Mouse (Mus musculus) T-helper 1 cell (primary cell): ENCODE results near the gene Bcl11a.

Experiments
- in situ Hi-C: fragments of 300-600 bp; cut with MboI, MseI; formaldehyde crosslinking; loops from one replicate; pipeline ENCODE4 v1.15.1; 2025; ENCODE audit warnings: high pct_unique_total_duplicates

Bcl11a gene

GRCm38 (mm10) chr11:24149462-24150220, 71.8 kb downstream of the Bcl11a start:
- in situ Hi-C loops, result loop anchor here (10.0 kb wide), 1 partner anchor 995 kb away; no protein-coding TSS in a partner anchor

- in situ Hi-C loops, result no loop called here
These were observed 74.4 kb downstream of the Bcl11a start for GRCm38 (mm10) chr11:24152076-24152784.

- in situ Hi-C loops, result no loop called here
These were observed 75.2 kb downstream of the Bcl11a start for GRCm38 (mm10) chr11:24153049-24153448.

- in situ Hi-C loops, result no loop called here
These were observed 80.2 kb downstream of the Bcl11a start for GRCm38 (mm10) chr11:24158026-24158425.

- in situ Hi-C loops, result no loop called here
These were observed 81.8 kb downstream of the Bcl11a start for GRCm38 (mm10) chr11:24159656-24160055.

GRCm38 (mm10) chr11:24161458-24161857, 83.6 kb downstream of the Bcl11a start:
- in situ Hi-C loops, result no loop called here

- in situ Hi-C loops, result no loop called here
These were observed 84.2 kb downstream of the Bcl11a start for GRCm38 (mm10) chr11:24162056-24162455.

GRCm38 (mm10) chr11:24163072-24163471, 85.2 kb downstream of the Bcl11a start:
- in situ Hi-C loops, result no loop called here

GRCm38 (mm10) chr11:24164065-24164464, 86.2 kb downstream of the Bcl11a start:
- in situ Hi-C loops, result no loop called here

GRCm38 (mm10) chr11:24171675-24172285, 93.9 kb downstream of the Bcl11a start:
- in situ Hi-C loops, result no loop called here

- in situ Hi-C loops, result no loop called here
These were observed 94.7 kb downstream of the Bcl11a start for GRCm38 (mm10) chr11:24172585-24172984.

- in situ Hi-C loops, result no loop called here
These were observed 96.4 kb downstream of the Bcl11a start for GRCm38 (mm10) chr11:24174161-24174792.

GRCm38 (mm10) chr11:24177458-24177857, 99.6 kb downstream of the Bcl11a start:
- in situ Hi-C loops, result no loop called here

- in situ Hi-C loops, result no loop called here
These were observed 101.1 kb downstream of the Bcl11a start for GRCm38 (mm10) chr11:24178823-24179476.

- in situ Hi-C loops, result no loop called here
These were observed 102.2 kb downstream of the Bcl11a start for GRCm38 (mm10) chr11:24180040-24180439.

- in situ Hi-C loops, result no loop called here
These were observed 105.6 kb downstream of the Bcl11a start for GRCm38 (mm10) chr11:24183501-24183900.

GRCm38 (mm10) chr11:24184932-24185331, 107.1 kb downstream of the Bcl11a start:
- in situ Hi-C loops, result no loop called here

- in situ Hi-C loops, result no loop called here
These were observed 112.6 kb downstream of the Bcl11a start for GRCm38 (mm10) chr11:24190411-24190810.

GRCm38 (mm10) chr11:24196460-24197190, 118.8 kb downstream of the Bcl11a start:
- in situ Hi-C loops, result no loop called here

- in situ Hi-C loops, result no loop called here
These were observed 119.6 kb downstream of the Bcl11a start for GRCm38 (mm10) chr11:24197424-24197823.

GRCm38 (mm10) chr11:24199560-24199959, 121.7 kb downstream of the Bcl11a start:
- in situ Hi-C loops, result no loop called here
